Mouse (Mus musculus) brain, embryonic 14.5 days (tissue): ENCODE measurements around the gene Pnmal2.

Source experiments
- CTCF ChIP-seq: fragments of 200-500 bp; IDR thresholded peaks from 2 replicates; pipeline ENCODE4 v1.5.1; 2012; ENCODE audit warnings: inconsistent platforms, mild to moderate bottlenecking, moderate library complexity, borderline replicate concordance; ENCODE audit not compliant: insufficient read depth, insufficient read length; ENCODE audit errors: extremely low read depth
- POLR2A ChIP-seq: fragments of 200-500 bp; IDR thresholded peaks from 2 replicates; pipeline ENCODE4 v1.6.1; 2012; ENCODE audit warnings: mild to moderate bottlenecking, inconsistent platforms, borderline replicate concordance; ENCODE audit not compliant: poor library complexity, insufficient read depth, insufficient read length, severe bottlenecking; ENCODE audit errors: extremely low read depth

DNA sequence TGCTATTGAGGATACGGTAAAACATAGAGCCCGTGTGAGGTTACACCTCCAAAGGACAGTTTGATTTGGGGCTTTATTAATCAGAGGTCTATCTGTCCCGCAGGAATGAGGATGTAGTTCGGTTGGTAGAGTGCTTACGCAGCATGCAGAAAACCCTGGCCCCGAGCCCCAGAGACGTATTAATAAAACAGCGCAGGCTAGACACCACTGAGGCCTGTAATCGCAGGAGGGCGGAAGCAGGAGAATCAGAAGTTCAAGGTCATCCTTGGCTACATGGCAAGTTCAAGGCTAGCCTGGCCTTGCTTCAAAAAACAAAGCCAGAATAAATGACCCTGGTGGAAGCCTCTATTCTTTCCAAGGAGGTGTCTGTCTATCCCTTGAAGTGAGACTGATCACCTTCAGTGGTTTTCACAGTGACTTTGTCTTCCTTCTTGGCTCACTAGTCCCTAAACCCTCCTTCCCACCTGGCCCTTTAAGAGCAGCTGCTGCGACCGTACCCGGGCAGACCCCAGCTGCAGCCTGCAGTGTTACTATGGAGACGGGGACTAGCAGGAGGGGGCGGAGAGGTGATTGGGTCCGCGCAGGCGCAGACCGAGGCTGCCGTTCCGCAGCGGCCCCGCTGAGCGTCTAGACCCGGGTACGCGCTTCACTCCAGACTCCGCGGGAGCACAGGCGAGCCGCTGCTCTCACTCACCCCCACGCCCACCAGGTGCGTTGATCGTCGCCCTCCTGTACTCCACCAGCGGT is at the start of gene Pnmal2:
- TF ChIP-seq POLR2A (peak; percentile 81), CTCF (no peak)
